Mouse (Mus musculus) lung, adult 10 weeks (tissue): ENCODE measurements around the gene Exoc4. TPM values are rescaled to one million over a fixed set of nuclear protein-coding genes. Genes with fewer than 3 reads are reported as not detected.

Experiments used
- polyA plus RNA-seq: library from polyadenylated mRNA; stranded (reverse); fragments of 350-450 nt; fragmentation: Illumina TruSeq; extraction: RNeasy Lipid Tissue Mini Kit (QIAGEN cat#74804); gene quantifications from one replicate; pipeline ENCODE4 v1.2.3, GENCODE M21; 2014; ENCODE audit warnings: low read depth, low replicate concordance; ENCODE audit not compliant: insufficient read depth

The Exoc4 gene
- 8.5 TPM for polyA plus RNA-seq

GRCm38 (mm10) chr6:33248894-33249758 is at the start of gene Exoc4:
Exoc4 (plus strand) TSS chr6:33249085.

Other genes with a start within 250 kb of the Exoc4 start
- 55.6 TPM for gene Chchd3, start 188.8 kb upstream of the Exoc4 start, polyA plus RNA-seq